Mouse (Mus musculus) monocyte, adult 2 months (primary cell): ENCODE measurements at regions not wholly inside any gene's neighbourhood (a gene's known extent, or its start where the extent isn't known, plus 50 kb on each side); places are given as distances from the start of the nearest gene placed in this dataset.

Source experiments
- DNase-seq, 2 experiments: peaks; one replicate each; pipeline ENCODE4 v3.0.0; 2022; ENCODE audit warnings: low spot score in 2 of 2, low read depth in 1 of 2

- DNase-seq, result no peak
These were observed 50.3 kb upstream of the Armc3 start for GRCm38 (mm10) chr2:19148812-19149211.
